Mouse (Mus musculus): ENCODE measurements around the gene Ltbp4. TPM values are rescaled to one million over a fixed set of nuclear protein-coding genes. Genes with fewer than 3 reads are reported as not detected.

Gene Ltbp4
- total RNA-seq, 2 experiments from 2014 or later = 41.9 to 52.7 TPM

DNA sequence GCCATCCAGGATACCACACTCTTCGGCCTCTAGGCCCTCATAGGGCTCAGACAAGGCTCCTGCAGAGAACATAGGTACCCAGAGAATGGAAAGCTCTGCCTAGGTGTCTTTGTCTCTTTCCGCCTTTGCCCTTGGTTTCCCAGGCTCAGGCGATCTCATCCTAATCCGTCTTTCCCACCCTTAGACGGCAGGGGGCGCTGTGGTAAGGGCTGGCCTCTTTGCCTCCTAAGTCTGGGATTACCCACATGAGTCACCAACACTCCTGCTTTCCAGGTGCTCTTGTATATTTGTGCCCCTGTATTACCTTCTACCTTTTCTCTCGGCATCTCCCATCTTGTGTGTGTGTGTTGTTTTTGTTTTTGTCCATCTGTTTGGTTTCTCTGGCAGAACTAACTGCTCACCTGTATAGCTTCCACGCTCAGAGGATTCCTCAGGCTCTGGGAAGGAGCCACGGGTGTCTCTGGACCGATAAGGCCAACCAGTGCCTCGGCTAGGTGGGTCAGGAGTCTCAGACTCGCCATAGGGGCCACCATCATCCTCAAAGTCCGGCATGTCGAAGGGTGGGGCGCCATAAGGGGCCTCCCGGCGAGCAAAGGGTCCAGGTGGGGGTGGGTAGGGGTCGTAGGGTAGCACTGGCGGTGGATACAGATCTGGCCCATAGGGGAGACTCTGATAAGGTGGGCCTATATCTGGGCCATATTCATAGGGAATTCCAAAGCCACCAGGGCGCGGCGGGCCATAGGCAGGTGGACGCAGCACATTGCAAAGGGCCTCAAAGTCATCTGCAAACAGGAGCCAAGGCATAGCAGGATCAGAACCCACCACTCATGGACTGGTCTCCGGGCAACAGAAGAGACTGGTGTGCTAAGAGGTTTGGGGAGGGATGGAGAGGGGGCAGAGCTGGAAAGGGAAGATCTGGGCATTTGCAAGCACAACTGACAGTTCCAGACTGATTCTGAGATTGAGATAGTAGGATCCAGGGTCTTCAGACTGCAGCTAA, 31.0 kb downstream of the Ltbp4 start:
- intact Hi-C loops (cut with DNase I) = no loop called here
- DNase-seq = peak; percentile 49

DNA sequence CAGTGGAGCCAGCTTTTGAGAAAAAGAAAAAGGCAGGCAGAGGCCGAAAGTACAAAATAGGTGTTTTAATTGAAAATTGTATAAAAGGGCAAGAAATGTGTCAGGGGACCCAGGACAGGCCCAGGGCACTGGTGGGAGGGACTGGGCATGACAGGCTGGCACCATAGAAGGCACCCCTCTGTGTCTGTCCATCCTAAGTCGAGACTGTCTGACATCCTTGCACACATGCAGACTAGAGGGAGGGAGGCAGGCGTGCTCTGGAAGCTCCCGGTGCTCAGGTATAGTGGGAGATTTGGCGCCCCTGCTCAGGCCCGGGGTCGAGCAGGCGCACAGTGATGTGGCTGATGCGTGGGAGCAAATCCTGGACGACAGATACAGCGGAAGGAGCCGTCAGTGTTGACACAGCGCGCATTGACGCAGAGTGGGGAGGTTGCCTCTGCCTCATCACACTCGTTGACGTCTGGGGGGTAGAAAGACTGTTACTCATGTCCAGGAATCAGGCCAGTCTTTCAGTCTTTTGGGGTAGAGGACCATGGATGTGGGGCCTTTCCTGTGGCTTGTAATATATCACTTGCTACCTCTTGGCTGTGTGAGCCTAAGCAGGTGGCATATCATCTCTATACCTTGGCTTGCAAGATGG, 32.3 kb downstream of the Ltbp4 start:
- intact Hi-C loops (cut with DNase I) = no loop called here
- DNase-seq = no peak

DNA sequence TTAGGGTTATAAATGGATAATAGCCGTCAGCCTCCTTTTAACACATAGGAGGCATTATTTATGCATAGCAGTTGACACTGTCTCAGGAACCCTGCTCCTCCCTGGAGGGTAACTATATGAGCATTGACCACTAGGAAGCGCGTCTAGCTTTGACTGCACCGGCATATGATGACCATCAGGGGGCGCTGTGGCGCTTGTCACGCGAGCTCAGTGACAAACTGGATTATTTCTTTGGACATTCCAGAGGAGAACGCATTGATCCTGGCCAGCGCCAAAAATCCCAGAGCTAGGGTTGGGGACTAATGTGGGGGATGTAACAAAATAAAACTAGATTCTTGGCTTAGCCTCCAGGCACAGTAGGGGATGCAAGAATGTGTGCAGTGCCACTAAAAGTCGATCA, 35.3 kb downstream of the Ltbp4 start:
- intact Hi-C loops (cut with DNase I) = no loop called here

DNA sequence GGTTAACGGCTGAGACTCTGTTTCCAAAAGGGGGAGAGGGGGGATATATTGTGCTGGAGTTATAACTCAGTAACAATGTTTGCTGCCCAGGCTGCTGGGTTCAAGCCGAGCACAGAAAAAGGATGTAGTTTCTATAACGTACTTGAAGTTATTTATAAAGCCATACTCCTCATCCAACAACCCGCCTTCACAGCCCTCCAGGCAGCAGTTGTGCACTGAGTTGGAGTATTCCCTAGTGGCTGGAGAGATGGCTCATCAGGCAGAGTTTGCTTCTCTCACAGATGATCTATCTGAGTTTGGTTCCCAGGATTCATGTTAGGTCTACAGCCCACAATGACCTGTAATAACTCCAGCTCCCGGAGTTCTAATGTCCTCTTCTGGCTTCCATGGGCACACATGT, 36.7 kb downstream of the Ltbp4 start:
- no peak for DNase-seq
- intact Hi-C loops (cut with DNase I) = no loop called here

More for the DNA sequence above, 35.3 kb downstream of the Ltbp4 start:
- peak; percentile 79 for DNase-seq

DNA sequence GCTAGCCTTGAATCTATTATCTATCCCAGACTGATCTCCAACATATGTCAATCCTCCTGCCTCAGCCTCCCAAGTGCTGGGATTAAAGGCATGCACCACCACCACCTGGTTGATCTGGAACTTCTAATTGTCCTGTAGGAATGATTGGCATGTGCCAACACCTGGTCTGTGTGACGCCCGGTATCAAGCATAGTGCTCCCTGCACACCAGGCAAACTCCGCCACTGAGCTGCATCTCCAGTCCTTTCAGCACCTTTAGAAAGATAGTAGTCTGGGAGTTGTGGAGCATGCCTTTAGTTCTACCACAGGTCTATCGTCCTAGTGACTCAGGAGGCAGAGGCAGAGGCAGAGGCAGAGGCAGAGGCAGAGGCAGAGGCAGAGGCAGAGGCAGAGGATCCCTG, 37.1 kb downstream of the Ltbp4 start:
- intact Hi-C loops (cut with DNase I) = no loop called here
- DNase-seq = no peak

DNA sequence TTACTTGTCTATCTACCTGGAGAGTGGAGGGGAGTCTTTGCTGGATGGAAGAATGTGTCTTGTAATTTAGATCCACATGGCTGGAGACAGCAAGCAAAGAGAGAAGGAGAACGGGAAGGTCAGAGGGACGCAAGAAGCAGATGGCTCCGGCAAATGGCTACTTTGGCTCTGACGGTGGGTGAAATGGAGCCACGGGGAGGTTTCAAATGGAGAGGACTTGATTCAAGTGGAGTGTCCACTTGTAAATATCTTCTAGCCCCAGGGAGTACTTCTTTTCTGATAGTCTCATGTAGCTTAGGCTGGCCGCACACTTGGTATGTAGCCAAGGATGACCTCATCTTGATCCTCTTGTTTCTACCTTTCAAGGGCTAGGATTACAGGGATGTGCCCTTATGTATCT, 38.7 kb downstream of the Ltbp4 start:
- peak; percentile 44 for DNase-seq
- intact Hi-C loops (cut with DNase I) = no loop called here

DNA sequence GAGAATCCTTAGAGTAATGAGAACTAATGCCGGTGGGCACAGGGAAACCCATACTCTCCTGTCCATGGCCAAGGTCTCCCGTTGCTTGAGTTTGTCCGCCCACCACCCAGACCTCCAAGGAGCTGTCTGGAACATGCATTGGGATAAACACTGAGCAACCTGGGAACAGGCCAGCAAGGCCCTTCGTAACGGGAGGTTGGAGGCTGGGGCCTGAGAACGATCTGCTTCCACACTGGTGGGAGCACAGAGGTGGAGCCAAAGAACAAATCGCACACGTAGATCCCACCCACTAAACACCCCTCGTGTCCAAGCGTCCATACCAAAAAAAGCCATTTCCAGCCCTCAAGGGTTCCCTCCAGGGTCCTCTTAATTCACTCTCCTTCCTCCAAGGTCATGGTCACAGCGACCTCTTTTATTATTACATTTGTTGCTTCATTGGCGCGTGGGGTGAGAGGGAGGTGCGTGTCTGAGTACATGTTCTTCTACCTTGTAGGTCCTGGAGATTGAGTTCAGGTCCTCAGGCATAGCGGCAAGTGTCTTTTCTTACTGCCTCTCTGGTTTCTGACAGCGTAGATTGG, 39.4 kb downstream of the Ltbp4 start:
- intact Hi-C loops (cut with DNase I) = no loop called here
- DNase-seq = no peak

DNA sequence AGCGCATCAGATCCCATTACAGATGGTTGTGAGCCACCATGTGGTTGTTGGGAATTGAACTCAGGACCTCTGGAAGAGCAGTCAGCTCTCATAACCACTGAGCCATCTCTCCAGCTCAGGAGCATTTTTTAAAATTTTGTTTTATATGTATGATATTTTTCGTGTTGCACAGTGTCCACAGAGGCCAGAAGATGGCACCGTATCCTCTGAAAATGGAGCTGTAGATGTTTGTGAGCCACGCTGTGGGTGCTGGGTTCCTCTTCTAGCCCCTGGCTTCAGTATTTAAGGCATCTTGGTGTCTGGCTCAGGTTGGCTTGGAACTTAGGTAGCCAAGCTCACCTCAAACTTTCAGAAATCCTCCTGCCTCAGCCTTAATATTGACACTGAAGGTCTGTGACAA, 41.0 kb downstream of the Ltbp4 start:
- intact Hi-C loops (cut with DNase I) = no loop called here
- no peak for DNase-seq

DNA sequence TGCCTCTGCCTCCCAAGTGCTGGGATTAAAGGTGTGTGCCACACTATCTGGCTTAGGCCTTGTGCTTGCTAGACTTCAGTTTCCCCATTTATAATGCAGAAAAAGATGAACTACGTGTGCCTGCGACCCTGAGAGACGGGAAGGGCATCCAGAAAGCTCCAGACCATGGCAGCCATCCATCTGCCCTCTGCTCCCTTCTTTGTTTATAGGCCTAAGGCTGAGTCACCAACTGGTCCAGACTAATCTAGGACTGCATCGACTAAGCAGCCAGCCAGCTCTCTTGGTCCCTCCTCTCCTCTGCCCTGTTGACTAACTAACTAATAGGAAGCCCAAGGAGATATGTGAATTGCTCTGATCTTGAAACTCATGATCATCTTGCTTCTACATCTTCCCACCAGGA, 41.5 kb downstream of the Ltbp4 start:
- no peak for DNase-seq
- intact Hi-C loops (cut with DNase I) = no loop called here

DNA sequence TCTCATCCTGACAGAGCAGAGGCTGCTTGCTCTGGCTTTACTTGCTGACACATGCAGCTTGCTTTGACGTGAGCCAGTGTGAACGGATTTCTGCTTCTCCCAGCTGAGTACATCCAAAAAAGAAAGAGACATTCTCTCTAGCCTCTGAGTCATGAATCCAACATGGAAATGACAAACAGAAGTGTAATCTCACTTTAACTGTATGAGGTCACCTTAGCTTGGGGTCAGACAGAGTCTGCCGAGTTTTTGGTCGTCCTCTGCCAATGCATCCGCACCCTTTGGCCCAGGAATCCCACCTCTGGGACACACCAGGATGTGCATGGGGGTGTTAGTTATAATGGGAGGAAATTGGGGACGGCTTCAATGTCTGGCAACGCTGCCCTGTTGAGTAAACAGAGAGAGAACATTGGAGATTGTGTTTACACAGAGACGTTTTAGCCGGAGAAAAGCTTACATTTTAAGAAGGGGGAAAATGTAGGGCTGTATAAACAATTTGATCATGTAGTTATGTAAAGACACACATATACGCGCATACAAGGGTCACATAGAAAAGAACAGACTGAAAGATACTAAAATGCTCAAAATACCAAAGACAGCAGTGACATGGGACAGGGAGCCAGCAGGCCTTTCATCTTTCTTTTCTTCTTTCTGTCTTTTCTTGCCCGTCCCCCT, 45.6 kb downstream of the Ltbp4 start:
- intact Hi-C loops (cut with DNase I) = no loop called here
- no peak for DNase-seq

DNA sequence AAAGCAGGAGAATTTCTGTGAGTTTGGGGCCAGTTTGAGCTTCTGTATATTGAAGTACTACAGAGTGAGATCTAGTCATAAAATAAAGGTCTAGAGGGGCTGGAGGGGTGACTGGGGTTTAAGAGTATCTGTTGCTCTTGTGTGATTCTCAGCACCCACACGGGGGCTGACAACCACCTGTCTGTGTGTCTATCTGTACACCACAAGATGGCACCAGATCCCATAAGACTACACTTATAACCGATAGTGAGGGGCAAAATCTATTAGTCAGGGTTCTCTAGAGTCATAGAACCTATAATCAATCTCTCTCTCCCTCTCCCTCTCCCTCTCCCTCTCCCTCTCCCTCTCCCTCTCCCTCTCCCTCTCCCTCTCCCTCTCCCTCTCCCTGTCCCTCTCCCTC, 46.9 kb downstream of the Ltbp4 start:
- DNase-seq = no peak
- intact Hi-C loops (cut with DNase I) = no loop called here

DNA sequence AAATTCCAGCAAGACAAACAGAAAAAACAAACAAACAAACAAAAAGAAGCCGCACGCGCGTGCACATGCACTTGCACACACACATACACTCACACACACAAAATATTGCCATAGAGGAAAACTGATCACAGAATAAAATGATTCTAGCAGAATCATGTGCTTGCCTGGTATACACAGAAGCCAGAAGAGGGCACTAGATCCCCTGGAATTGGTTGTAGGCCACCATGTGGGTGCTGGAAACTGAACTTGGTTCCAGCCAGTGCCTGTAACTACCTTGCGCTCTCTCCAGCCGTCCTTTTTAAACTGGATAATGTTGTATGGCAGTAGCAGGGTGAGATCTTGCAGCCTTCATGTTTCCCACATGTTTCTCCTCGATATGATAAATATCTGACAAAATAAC, 48.8 kb downstream of the Ltbp4 start:
- intact Hi-C loops (cut with DNase I) = no loop called here
- no peak for DNase-seq

DNA sequence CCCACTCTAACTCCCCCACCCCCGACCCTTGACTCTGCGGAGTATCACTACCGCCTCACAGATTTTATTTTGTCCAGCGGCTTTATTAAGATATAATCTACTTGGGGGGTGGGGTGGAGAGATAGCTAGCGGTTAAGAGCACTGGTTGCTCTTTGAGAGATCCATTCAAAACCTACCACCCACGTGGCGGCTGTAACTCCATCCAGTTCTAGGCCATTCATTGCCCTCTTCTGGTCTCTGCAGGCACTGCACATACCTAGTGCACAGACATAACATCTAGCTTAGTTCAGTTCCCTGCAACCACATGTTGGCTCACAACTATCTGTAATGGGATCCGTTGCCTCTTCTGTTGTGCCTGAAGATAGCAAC, 51.8 kb downstream of the Ltbp4 start:
- intact Hi-C loops (cut with DNase I) = no loop called here
- DNase-seq = peak; percentile 79

DNA sequence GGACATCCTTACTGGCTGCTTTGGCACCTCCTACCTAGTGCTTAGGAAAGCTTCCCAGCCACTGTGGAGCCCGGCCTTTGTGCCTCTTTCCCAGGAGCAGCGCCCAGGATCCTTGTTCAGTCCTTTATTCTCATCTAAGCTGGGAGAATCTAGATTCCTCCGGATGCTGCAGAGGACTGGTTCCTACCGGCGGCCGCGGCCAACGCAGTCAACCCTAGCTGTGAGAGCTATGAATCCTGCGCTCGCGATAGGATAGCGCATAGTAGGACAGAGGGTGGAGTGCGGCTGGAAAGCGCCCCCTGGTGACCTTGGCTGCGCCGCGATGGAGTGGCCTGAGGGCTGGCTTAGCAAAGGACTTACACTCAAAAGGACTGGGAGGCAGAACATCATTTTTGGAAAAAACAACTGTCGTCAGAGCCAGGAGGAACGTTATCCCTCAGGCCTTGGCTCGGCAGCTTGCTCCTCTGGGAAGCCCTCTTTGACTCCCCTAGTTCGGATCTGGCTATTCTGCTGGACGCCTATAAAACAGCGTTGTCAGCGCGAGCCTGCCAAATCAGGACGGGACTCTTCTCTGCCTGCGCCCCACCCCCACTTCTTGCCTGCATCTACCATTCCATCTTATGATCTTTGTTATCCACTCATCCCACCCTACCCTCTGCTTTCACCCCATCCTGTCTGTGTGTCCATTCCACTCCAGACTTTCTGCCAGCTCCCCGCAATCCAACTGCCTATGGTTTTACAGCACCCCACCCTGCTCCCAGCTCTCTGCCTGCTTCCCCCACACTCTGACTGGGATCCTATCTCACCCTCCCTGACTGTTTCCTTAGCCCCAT, 52.4 kb downstream of the Ltbp4 start:
- intact Hi-C loops (cut with DNase I) = no loop called here

DNA sequence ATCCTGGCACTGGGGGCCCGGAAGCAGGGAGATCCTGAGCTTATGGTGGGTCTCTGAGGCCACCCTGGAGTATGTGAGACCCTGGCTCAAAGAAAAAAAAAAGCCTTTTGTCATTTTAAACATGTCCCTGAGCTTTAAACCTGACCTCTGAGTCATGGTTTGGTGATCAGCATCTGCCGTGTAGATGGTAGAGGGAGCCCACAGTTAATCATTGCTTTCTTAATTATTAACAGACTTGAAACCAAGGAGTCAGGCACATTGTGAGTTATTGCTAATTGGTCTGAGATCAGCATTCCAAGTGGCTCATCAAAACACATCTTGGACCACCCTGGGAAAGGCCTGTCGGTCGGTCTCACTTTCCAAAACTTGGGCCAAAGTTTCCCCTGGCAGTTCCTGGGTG, 55.3 kb downstream of the Ltbp4 start:
- intact Hi-C loops (cut with DNase I) = no loop called here
- no peak for DNase-seq

More for the DNA sequence above, 52.4 kb downstream of the Ltbp4 start:
- no peak for DNase-seq

DNA sequence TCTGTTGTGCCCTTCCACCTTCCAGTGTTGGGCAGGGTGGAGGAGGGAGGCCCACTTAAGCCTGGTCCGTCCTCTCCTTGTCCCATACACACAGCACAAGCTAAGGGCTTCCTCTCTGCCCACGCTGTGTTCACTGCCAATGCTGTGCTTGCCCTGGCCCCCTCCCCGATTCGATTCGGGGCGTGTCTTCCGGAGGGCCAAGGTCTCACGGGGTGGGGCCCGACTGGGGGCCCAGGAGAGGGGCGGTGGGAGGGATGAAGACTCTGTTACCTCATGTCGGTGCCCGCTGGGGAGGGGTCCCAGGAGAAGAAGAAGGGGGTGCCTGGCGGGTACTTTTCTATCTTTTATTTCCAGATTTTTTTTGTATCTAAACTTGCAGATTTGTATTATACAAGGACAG, 55.8 kb downstream of the Ltbp4 start:
- no peak for DNase-seq
- intact Hi-C loops (cut with DNase I) = no loop called here

DNA sequence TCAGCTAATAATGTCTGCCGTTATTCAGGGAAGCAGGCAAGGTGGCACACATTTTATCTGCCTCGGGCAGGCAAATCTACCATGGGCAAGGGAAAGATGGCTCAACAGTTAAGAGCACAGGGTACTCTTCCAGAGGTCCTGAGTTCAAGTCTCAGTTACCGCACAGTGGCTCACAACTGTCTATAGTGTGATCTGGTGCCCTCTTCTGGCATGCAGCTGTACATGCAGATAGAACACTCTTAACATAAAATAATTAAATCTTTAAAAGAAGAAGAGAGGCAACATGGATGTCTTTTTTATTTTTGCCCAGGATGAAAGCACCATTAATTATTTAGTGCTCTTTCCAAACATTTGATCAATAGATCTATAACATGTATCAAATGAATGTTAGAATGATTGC, 60.3 kb downstream of the Ltbp4 start:
- no peak for DNase-seq
- intact Hi-C loops (cut with DNase I) = no loop called here

DNA sequence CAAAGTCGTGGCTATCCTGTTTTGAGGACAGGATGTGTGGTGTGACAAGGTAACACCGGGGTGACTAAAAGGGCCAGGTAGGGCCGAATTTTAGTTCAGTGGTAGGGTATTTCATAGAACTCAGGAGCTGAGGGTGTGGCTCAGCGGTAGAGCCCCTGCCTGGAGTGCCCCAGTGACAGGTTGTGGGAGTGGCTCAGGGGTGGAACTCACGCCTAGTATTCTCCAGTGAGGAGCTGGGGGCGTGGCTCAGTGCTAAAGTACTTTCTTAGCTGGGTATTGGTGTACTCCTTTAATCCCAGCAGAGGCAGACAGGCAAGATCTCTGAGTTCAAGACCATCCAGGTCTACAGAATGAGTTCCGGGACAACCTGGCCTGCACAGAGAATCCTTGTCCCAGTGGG, 61.5 kb downstream of the Ltbp4 start:
- intact Hi-C loops (cut with DNase I) = no loop called here
- DNase-seq = no peak

DNA sequence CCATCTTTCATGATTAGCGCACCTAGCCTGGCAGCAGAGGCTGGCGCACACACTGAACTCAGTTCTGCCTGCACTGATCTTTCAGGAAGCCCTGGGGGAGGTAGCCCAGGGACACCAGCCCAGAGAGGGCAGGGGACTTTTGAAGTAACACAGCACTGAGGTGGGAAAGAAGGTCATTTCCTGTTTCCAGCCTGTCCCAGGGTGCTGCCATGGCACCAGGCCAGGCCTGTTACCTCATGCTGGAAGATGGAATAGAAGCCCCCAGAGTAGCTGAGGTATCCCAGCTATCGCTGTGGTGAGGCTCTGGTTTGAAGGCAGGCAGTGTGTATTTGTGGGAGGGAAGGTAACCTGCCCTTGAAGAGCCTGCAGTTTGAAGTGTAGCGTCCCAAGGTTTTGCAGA, 62.6 kb downstream of the Ltbp4 start:
- intact Hi-C loops (cut with DNase I) = no loop called here
- DNase-seq = no peak

DNA sequence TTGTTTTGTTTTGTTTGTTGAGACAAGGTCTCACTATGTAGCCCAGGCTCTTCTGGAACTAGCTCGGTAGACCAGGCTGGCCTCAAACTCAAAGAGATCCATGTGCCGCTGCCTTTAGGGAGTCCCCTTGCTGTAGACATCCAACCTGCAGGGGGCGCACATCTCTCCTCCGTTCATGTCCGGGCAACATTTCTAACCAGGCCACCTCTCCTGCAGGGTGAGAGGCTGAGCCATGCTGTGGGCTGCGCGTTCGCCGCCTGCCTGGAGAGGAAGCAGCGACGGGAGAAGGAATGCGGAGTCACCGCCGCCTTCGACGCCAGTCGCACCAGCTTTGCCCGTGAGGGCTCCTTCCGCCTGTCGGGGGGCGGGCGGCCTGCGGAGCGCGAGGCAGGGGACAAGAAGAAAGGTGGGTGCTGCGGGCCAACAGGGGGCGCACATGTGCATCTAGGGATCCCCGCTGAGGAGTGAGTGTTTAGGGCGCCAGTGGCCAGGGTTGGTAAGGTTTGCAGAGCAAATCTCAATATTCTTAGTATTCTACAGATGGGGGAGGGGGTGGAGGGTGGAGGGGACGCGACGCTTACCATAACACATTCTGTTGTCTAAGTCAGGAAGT, 63.6 kb downstream of the Ltbp4 start:
- intact Hi-C loops (cut with DNase I) = no loop called here
- DNase-seq = peak; percentile 58

All from left cerebral cortex, postnatal 4 days (tissue).